Mouse (Mus musculus) bone marrow, adult 2 months (tissue): ENCODE measurements at regions not wholly inside any gene's neighbourhood (a gene's known extent, or its start where the extent isn't known, plus 50 kb on each side); places are given as distances from the start of the nearest gene placed in this dataset.

Experiments used
- CTCF ChIP-seq: fragments of 200-500 bp; IDR thresholded peaks from 2 replicates; pipeline ENCODE4 v1.5.1; 2011; ENCODE audit warnings: low read length, control low read depth; ENCODE audit not compliant: control insufficient read depth, insufficient read depth
- POLR2A ChIP-seq: fragments of 200-500 bp; IDR thresholded peaks from 2 replicates; pipeline ENCODE4 v1.6.1; 2011; ENCODE audit warnings: low read depth, mild to moderate bottlenecking, control low read depth, low read length, borderline replicate concordance; ENCODE audit not compliant: control insufficient read depth

DNA sequence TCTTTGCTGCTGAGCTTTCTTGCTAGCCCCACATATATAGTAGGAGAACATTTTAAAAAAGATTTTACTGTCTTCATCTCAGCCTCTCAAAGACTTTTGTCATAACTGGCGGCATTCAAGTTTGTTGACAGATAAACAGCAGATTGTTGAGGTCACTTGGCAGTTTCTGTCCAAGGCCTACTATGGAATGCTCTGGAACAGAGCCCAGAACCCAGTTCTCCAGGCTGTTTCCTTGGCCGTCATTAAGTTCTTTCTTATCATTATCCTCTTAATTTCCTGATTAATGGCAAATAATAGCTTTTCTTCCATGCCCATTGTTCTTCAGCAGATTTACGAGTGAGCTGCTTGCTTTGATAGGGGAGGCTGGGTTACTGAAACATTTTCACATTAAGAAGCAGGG is 203.9 kb downstream of the Fam173b start:
- TF ChIP-seq CTCF: no peak
- no peak for TF ChIP-seq POLR2A
